Mouse (Mus musculus) left cerebral cortex, postnatal 25 days (tissue): Measurements from ENCODE around the gene Lztr1. TPM values are rescaled to one million over a fixed set of nuclear protein-coding genes. Genes with fewer than 3 reads are reported as not detected.
"Not testable (repeated sequence)": the region's sequence is repeated elsewhere in the genome, so short reads cannot be mapped to it uniquely, and the experiment has no call there.

Experiments
- DNase-seq, 2 experiments: peaks; one replicate each; pipeline ENCODE4 v3.0.0; 2022; ENCODE audit warnings: low spot score in 2 of 2, mixed read lengths in 1 of 2
- intact Hi-C: fragments of 180-260 bp; cut with DNase I; formaldehyde crosslinking; loops from one replicate; pipeline ENCODE4 v1.15.1; 2025
- total RNA-seq, 2 experiments: library from RNA; stranded (reverse); gene quantifications; 2 replicates each; pipeline ENCODE4 v1.2.3; 2021

The Lztr1 gene
- total RNA-seq, 2 experiments from 2014 or later = 149 TPM

DNA sequence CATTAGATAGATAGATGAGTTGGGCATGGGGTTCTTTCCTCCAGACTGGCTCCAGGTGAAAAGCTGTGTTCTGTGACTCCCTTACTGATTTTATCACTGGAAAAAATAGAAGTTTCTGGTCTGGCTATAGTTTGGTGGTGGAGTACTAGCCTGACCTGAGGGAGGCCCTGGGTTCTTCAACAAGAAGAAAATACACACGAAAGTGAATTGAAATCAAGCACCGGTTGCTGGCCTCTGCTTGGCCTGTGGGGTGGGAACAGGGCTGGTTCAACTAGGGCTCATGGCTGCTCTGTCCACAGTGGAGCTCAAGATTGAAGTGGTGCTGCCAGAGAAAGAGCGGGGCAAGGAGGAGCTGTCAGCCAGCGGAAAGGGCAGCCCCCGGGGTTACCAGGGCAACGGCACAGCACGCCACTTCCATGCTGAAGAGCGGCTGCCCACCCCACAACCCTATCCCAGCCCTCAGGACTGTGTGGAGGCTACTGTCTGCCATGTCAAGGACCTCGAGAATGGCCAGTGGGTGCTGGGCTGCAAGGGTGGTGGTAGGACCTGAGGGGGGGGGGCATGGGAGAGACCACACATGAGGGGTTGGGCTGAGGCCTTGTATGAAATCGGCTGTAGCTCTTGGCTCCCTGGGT is 9.1 kb upstream of the Lztr1 start:
- intact Hi-C loops = no loop called here
- DNase-seq = no peak

DNA sequence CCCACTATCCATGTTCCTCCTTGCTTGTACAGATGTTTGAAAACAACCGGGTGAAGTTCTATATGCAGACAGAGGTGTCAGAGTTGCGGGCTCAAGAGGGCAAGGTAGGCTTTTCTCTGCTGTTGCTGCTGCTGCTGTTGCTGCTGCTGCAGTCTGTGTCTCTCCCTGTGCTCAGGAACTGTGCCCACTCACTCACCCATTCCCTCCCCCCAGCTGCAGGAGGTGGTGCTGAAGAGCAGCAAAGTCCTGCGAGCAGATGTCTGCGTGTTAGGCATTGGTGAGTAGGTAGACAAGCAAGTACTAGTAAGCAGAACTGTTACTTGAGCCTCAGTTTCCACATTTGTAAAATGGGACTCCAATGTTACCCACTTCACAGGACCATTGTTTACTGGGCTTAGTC is 5.8 kb upstream of the Lztr1 start:
- peak in 1 of 2 experiments; percentile 44 for DNase-seq
- intact Hi-C loops = no loop called here

DNA sequence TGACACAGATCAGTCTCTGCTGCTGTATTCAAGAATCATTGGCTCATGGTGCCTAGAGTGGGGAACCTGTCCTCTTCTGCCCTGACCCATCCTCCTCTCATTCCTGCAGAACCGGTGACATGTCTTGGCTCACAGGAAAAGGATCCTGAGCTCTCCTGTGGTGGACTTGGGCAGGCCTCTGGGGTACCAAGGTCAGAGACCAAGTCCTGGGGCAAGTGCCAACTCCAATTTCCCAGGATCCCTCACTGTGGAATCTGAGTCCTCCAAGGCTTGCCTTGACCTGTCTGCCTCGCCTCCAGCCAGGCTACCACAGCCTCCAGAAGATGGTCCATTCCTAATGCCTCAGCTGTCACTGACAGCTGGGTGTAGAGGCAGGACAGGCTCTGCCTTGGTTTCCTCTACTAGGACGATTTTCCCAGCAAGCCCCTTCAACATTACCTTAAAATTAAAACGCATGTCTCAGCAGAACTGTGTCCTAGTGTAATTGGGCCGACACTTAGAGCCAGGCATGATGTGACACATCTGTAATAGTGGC is 1.4 kb upstream of the Lztr1 start:
- no peak for DNase-seq
- intact Hi-C loops = no loop called here

DNA sequence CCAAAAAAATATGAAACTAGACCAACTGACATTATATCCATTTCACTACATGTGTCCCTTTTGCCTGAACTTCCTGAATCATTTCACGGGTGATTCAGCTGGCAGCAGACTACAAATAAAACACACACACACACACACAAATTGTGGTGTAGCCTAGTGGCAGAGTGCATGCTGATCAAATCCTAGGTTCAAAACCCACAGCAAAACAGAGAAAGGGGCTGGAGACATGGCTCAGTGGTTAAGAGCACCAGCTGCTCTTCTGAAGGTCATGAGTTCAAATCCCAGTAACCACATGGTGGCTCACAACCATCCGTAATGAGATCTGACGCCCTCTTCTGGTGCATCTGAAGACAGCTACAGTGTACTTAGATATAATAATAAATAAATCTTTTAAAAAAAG is 457 bp upstream of the Lztr1 start:
- intact Hi-C loops = loop anchor here (2.0 kb wide), 1 partner anchor 19 kb away; the partner anchor contains the start of gene Aifm3

DNA sequence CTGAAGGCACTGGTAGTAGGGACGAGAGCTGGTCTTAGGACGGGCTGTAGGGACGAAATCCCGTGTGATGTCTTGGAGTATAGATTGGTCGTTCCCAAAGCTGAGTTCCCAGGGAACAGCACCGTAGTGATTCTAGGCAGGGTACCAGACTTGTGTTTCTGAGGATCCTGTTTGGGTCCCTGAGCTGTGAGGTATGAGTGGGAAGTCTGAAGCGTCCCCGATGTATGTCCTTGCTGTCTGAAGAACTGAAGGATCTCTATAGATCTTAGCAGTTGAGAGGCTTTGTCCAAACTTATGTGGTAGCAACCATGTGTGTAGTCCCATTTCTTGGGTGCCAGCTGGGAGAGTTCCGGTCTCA is 731 bp downstream of the Lztr1 start:
- DNase-seq = no peak
- intact Hi-C loops = loop anchor here (1.0 to 2.0 kb wide), 2 partner anchors 20 to 22 kb away; partner anchors contain the start of genes Aifm3 and Thap7

More for the DNA sequence above, 457 bp upstream of the Lztr1 start:
- DNase-seq = not testable (repeated sequence)

DNA sequence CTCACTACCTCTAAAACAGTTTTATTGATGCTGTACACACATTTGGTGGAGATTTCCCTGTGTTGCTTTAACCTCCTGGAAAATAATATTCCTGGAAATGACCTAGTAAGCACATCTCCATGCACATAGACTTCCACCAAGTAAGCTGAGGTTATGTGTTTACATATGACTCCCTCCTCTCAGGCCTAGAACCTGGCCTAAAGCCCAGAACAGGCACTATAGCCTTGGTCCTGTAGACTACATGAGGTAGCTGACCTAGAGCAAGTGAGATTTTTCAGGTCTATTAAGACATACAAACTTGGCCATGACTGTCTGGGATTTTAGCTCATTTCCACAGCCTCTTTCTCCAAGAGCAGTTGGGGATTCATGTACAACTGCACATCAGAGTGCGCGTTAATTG is 1.7 kb downstream of the Lztr1 start:
- no peak for DNase-seq
- intact Hi-C loops = no loop called here

DNA sequence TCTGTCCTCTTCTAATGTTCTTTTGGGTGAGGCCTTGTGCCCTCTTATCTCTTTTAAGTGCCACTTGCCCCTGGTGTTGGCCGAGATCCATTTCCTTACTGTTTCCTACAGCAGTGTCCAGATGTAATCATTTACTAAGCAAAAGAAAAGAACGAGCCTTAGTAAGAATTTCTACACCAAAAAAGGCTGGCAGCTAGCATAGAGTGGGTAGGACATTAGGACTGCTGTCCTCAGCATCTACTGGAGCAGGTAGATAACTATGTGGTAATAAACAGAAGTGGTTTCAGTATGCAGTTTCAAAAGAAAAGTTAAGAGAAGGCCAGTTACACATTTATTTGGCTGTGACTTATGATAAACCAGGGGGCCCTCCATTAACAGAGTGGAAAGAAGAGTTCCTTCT is 2.2 kb downstream of the Lztr1 start:
- DNase-seq = no peak
- intact Hi-C loops = no loop called here

DNA sequence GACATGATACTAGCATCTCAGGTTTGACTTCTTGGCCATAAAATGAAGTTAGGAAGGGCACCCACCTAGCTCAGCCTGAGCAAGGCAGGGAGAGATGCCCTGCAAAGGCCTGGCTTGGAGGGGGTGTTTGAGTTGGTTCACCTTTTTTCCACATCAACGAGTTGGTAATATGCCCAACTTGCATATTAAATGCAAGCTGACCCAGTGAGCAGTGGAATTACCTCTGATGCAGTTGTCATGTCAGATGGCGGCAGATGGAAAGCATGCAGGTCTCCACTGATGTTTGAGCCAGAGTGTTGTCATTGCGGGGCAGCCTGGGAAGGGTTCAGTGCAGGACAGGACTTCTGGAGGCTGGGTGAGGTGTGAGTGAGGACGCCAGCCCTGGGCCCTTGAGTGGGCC is 2.9 kb downstream of the Lztr1 start:
- intact Hi-C loops = no loop called here
- no peak for DNase-seq

DNA sequence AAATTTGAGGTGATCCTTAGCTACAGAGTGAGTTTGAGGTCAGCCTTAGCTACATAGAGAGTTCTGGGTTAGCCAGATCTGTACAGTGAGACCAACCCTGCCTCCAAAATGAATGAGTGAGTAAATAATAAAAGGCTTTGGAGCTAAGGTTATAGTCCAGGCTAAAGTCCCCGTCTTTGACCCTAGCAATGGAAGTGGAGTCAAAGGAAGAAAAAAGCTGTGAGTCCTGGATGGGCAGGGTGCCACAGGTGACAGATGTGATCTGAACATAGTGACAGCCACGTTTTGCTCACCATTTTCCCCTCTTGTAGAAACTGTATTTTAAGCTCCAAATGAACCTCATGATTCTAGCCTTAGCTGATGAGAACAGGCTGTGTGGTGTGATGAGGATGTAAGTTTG is 10.4 kb downstream of the Lztr1 start:
- intact Hi-C loops = no loop called here
- no peak for DNase-seq

DNA sequence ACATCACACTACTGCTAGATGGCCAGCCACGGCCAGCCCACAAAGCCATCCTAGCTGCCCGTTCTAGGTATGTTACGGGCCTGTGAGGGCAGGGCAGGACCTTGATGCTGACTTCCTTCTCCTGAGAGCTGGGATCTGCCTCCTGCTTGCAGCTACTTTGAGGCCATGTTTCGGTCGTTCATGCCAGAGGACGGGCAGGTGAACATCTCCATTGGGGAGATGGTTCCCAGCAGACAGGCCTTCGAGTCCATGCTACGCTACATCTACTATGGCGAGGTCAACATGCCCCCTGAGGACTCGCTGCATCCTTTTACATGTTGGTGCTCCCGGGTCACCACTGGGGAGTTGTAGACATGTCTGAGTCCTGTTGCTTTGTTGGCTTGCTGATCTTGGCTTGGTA is 15.7 kb downstream of the Lztr1 start:
- DNase-seq = no peak

DNA sequence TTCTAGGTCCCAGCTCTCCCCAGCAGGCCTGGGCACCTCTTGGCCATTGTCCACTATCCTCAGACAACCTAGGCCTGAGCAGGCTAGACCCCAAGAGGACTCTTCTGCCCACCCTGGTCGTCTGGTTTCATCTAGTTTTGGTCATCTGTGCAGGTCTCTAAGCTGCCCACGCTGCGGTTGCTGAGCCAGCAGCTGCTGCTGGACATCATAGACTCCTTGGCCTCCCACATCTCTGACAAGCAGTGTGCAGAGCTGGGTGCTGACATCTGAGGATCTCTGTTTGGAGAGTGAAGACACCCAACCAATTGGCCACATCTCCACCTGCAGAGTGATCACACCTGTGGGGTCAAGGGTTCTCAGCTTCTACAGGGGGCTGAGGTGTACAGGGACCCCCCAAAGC is 17.0 kb downstream of the Lztr1 start:
- no peak for DNase-seq
- intact Hi-C loops = no loop called here

More for the DNA sequence above, 15.7 kb downstream of the Lztr1 start:
- intact Hi-C loops = no loop called here

DNA sequence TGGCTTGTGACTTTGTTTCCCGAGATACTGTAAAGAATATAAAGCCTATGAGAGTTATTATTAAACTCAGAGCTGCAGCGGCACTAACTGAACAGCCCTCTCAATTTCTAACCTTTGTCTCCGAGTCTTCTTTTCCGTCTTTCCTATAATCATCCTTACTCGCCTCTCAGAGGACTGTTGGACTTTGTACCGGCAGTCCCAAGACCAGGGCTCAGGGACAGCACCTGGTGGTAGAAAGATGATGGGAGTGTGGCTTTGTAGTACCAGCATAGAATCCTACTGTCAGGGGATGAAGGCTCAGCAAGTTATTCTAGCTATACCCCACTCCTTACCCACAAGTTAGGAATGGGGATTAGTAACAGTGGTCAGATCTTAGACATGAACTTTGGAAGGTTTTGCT is 17.7 kb downstream of the Lztr1 start:
- no peak for DNase-seq
- intact Hi-C loops = no loop called here

DNA sequence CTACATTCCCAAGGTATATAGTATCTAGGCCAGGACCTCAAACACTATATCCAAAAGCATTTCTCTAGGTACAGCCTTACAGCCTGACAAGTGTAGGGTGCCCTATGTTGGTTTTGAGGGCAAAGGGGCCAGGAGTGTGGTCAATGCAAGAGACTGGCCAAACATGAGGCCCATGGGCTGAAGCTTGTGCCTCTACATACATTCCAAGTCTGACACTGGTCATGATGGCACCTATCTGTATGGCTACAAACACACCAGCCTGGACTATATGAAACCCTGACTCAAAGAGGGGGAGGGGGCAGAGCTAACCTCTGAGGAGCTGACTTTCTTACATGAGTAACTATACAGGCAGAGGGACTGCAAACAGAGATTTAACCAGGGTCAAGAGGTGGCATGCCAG is 19.1 kb downstream of the Lztr1 start:
- intact Hi-C loops = no loop called here
- DNase-seq = no peak

DNA sequence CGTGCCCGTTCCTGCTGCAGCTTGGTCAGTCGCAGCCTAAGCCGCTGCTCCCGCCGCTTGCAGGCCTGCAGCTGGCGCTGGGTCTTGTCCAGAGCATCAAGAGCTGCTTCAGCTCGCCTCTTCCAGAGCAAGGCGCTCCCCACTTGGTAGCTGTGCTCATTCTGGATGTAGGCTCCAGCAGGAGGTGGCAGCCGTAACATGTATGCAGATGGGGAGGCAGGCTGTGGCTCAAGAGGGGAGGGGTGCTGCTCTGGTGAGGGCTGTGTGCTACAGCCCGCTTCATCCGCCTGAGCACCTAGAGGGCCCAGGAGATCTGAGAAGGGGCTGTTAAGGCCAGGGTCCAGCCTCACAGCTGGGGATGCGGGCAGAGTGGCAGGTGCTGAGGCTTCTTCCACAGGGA is 19.8 kb downstream of the Lztr1 start:
- intact Hi-C loops = no loop called here
- DNase-seq = no peak

DNA sequence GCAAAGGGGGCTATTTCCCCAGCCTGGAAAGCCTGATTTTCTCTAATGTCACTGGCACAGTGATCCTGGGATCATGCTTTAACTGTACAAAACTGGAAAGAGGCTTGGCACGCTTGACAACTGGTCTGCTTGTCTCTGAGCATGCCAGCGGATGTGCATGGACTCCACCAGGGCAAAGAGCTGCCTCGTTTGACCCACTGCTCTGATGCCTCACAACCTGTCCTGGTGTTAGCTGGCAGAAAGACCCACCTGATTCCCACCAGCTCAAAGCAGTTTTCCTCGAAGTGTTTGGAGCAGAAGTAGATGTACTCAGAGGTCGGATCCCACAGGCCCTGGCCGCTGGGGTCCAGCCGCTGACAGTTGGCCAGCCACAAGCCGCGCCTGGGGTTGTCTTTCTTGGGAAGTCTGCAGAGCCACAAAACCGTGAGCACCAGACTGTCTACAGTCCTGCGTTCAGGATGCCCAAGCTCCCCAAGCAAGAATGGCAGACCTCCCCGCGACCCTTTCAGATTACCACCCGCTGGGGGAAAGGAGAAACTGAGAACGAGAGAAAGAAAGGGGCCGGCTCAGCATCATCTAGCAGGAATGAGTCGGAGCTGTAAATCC is 21.6 kb downstream of the Lztr1 start:
- intact Hi-C loops = loop anchor here (5.0 kb wide), 1 partner anchor 123 kb away; the partner anchor contains the start of genes Pi4ka and Snap29
- DNase-seq = no peak

DNA sequence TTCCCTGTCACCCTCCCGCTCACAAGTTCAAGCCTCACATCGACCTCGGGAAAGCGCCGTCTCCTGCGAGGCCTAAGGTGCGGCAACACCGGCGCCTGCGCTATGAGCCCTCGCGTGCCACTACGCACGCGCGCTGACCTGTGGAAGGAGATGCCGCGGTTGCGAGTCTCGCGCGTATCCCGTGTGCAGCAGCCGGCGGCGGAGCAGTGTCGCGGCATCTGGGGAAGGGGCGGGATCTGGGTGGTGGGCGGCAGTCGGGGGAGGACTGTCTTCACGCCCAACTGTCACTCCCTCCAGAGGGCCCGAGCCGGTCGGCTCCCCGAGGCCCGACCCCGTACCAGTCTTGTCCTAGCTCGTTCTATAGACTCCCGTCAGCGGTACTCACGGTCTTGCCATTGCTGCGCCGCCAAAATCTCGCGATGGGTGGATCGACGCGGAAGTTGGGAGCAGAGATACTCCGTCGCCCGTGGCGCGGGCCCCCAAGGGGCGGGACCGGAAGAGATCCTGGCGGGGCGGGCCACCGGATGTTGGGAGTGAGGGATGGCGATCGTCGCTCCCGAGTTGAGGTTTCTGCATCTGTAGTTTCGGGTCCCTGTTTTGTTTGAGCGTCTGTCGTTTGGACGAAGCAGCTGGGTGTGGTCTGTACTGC is 22.3 kb downstream of the Lztr1 start, which contains the start of gene Thap7:
Thap7 (minus strand) TSS at position 497 of the 649 bp plus-strand sequence.
- intact Hi-C loops = loop anchor here (1.0 to 5.0 kb wide), 2 partner anchors 21 to 123 kb away; partner anchors contain the start of genes Pi4ka and Snap29
- peak; percentile 96 to 98 for DNase-seq

DNA sequence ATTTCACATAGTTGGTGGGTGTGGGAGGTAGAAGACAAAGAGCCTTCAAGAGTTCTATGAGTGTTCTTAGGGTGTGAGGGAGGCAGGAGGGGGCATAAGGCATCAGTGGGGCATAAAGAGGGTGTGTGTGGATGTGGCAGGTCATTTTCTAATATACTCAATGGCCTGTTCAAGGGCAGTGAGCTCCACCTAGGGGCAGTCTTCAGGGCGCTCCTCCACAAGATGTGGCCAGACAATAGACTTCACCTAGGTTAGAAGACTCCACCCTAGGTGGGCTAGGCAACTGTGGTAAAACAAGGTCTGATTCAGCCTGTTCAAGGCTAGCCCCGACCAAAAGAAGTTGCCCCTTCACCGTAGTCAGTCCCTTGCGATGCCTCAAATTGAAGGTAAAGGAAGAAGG is 23.8 kb downstream of the Lztr1 start:
- intact Hi-C loops = loop anchor here (5.0 kb wide), 1 partner anchor 125 kb away; the partner anchor contains the start of genes Pi4ka and Snap29

DNA sequence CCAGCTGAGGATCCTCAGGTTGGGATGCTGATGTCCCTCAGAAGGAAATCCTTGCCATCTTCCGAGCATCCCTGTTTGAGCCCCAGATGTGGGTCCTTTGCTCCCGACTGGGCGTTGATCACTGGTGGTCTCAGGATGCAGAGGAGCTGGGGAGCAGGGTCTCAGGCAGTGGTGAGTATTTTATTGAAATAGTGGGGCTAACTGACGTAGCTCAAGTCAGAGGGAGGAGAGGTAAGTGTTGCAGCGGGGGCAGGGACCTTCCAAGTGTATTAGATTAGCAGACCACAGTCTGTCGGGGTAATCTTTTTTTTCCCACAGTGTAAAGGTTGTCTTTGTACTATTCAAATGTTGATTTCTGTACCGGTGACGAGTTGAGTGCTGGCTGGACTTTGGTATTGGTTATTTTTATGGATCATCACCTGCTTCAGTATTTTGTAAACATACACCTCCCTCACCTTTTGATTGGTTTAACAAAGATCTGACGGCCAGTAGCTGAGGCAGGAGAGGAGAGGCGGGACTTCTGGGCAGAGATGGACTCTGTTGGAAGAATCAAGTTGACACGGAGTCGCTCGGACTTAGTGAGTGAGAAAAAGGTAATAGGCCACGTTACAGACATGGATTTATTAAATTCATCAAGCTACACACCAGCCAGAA is 24.3 kb downstream of the Lztr1 start:
- DNase-seq = no peak
- intact Hi-C loops = loop anchor here (5.0 kb wide), 1 partner anchor 126 kb away; the partner anchor contains the start of genes Pi4ka and Snap29

More for the DNA sequence above, 23.8 kb downstream of the Lztr1 start:
- DNase-seq = no peak

DNA sequence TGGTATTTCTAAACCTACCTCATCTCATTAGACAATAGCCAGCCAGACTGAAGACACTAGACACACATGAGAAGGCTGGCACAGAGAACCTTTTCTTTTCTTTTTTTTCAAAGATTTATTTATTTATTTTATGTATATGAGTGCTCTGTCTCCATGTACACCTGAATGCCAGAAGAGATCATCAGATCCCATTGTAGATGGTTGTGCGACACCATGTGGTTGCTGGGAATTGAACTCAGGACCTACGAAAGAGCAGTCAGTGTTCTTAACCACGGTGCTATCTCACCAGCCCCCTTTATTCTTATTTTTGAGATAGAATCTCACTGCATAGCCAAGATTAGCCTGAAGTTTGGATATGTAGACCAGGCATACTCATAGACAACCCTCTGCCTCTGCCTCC is 28.1 kb downstream of the Lztr1 start:
- no peak for DNase-seq
- intact Hi-C loops = no loop called here

DNA sequence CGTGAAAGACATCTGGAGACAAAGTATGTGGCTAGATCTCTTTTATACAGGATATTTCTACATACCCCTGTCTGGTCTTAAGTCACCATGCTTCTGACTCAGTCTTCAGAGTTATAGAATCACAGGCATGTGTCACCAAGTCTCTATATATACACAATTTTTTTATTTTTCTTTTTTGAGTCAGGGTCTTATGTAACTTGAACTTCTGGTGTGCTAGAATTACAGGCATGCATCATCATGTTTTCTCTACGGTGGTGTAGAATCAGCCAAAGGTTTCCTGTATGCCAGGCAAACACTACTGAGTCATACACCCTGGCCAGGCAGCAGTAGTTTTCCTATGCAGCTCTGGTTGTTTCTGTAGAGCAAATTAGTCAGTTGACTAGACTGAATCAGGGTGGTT is 34.1 kb downstream of the Lztr1 start:
- peak in 1 of 2 experiments; percentile 77 for DNase-seq
- intact Hi-C loops = no loop called here
